Mouse (Mus musculus) kidney, postnatal 14 days (tissue): Measurements from ENCODE around the gene Slc38a3.
A peak's percentile ranks its signal among the peaks of the same experiment; 100 is the strongest.

Source experiments
- DNase-seq: peaks from one replicate; pipeline ENCODE4 v3.0.0; 2022; ENCODE audit warnings: mixed read lengths

The Slc38a3 gene

GRCm38 (mm10) chr9:107695441-107696105 is 26.2 kb upstream of the Slc38a3 start:
- DNase-seq = peak; percentile 63

- no peak for DNase-seq
These were observed 25.3 kb upstream of the Slc38a3 start for GRCm38 (mm10) chr9:107694627-107695026.

- DNase-seq = no peak
These were observed 24.2 kb upstream of the Slc38a3 start for GRCm38 (mm10) chr9:107693433-107693987.

DNA sequence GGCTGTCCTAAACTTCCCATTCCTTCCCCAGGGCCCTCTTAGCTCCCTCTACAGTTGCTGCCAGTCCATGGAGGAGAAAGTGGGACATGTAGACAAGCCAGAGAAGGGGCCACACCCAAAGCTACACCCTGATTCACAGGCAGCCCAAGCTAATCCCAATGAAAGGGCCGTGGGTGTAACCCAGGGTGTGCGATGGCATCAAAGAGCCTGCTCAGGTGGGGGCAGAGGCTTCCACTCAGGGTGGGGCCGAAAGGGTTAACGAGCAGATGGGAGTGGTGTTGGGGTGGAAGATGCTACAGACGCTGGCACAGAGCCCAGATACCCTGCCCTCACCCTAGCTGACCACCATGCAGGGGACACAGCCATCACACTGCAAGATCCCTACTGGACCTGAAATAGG is 23.5 kb upstream of the Slc38a3 start:
- no peak for DNase-seq

DNA sequence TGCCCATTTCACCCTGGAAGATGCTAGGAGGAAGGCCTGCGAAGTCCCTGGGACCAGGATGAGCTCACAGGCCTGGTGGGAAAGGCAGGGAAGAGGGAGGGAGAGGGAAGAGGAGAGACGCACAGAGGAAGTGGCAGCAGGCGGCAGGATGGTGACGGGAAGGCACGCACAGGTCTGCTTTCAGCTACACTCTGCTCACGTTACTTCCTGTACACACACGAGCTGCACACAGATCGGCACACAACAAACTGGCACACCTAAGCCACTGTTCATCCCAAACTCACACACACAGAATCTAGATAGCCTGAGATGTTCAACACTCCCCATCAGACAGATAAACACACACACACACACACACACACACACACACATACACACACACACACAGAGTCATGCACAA is 21.1 kb upstream of the Slc38a3 start:
- no peak for DNase-seq

DNA sequence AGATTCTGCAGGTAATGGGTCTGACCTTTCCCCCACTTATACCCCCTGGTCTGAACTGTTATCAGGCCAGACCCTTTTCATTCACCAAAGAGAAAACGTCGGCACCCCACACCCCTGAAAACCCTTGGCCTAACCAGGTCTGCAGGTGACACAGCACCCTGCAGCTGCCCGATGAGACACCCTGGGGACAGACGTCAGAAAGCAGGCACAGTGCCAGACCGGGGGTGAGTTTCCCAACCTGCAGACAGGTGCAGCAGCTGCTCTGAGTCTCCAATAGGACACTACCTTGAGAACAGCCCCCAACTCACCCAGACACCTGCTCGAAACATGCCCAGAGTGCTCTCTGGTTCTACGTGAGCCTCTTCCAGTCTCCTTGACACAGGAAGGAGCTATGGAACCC is 19.6 kb upstream of the Slc38a3 start:
- DNase-seq = no peak

DNA sequence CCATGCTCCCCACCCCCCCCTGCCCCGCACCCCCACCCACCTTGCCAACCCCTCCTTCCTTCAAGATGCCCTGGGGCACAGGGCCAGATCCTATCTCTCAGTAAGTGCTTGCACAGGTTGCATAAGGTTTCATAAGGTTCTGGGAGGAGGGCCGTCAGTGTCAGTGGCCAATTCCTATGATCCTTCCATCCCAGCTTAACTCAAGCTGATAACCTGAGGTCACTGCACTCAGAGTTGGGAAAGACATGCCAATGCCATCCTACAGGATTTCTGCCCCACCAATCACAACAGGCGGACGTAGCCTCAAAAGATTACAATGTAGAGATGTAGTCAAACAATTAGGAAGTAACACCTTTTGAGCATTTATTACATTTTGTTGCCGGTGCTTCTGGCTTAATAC is 19.1 kb upstream of the Slc38a3 start:
- DNase-seq = no peak

GRCm38 (mm10) chr9:107685231-107685981 is 16.1 kb upstream of the Slc38a3 start:
- peak; percentile 83 for DNase-seq

GRCm38 (mm10) chr9:107682405-107682804 is 13.1 kb upstream of the Slc38a3 start:
- DNase-seq = no peak

DNA sequence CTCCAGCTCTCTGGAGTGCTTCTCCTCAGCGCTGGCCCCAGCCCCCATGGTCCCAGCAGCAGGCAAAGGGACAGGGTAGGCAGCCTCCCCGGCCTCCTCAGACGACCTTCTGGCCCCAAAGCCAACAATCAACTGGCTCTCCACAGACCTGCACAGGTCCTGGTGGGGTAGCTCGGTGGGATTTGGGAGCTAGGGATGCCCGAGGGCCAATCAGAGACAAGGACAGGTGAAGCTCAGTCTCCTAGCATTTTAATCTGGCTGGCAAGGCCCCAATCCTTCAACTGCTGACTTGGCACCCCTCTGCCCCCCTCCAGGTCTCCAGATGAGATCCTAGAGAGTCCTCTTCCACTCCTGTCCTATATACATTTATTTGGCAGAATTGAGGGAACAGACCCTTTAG is 10.2 kb upstream of the Slc38a3 start, which contains the start of gene Gnat1:
Gene Gnat1 (minus strand): TSS at position 212 of the 400 bp plus-strand sequence.
- no peak for DNase-seq

DNA sequence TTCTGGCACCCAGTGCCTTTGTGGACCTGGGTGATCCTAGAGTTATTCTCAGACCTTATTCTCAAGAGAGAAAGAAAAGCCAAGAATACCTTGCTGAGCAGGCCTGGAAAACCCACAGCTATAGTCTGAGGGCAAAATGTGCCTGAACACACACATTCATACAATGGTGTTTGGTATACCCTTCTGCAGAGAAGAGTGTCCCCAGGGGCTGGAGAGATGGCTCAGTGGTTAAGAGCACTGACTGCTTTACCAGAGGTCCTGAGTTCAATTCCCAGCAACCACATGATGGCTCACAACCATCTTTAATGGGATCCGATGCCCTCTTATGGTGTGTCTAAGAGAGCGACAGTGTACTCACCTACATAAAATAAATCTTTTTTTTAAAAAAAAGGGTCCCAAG is 9.5 kb upstream of the Slc38a3 start:
- no peak for DNase-seq

DNA sequence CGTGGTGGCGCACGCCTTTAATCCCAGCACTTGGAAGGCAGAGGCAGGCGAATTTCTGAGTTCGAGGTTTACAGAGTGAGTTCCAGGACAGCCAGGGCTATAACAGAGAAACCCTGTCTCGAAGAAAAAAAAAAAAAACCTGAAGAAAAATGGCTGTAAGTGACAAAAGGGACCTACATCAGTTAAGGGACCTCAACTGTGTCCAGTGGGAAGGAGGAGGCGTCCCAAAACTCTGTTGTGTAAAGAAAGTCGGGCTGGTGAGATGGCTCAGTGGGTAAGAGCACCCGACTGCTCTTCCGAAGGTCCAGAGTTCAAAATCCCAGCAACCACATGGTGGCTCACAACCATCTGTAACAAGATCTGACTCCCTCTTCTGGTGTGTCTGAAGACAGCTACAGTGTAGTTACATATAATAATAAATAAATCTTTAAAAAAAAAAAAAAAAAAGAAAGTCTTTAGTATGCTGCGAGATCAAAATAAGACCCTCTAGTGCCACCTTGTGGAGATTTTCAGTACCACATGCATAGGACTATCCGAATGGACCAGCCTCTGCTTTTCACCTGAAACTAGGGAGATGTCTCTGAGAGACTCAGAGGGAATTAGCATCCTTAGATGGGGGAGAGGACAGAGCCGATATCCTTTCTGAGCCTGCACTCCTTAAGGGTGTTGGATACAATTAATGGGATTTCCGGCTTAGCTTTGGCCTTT is 8.6 kb upstream of the Slc38a3 start:
- DNase-seq = peak; percentile 87

GRCm38 (mm10) chr9:107677091-107677784 is 7.9 kb upstream of the Slc38a3 start:
- no peak for DNase-seq

GRCm38 (mm10) chr9:107676302-107676701 is 7.0 kb upstream of the Slc38a3 start:
- DNase-seq = no peak

DNA sequence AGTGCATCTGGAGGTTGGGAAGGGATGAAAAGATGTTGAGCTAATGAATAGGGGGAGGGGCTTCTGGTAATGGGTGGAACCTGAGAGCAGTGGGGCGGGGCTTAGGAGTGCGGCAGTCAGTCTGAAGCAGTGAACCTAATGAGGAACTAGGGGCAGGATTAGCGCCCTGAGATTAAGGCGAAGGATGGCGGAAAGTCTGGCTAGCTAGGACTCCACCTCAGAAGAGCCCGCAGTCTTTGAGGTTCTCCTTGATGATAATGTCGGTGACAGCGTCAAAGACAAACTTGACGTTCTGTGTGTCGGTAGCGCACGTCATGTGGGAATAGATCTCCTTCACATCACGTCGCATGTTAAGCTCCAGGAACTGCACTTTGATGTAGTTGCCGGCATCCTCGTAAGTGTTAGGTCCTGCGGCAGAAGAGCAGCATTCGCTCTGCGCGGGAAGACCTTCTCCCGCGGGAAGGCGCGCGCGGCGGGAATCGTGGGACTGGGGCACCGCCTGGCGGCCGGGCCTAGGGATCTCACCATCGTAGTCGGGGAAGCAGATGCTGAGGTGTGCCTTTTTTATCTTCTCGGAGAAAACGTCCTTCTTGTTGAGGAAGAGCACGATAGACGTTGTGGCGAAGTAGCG is 6.5 kb upstream of the Slc38a3 start:
- peak; percentile 79 for DNase-seq

DNA sequence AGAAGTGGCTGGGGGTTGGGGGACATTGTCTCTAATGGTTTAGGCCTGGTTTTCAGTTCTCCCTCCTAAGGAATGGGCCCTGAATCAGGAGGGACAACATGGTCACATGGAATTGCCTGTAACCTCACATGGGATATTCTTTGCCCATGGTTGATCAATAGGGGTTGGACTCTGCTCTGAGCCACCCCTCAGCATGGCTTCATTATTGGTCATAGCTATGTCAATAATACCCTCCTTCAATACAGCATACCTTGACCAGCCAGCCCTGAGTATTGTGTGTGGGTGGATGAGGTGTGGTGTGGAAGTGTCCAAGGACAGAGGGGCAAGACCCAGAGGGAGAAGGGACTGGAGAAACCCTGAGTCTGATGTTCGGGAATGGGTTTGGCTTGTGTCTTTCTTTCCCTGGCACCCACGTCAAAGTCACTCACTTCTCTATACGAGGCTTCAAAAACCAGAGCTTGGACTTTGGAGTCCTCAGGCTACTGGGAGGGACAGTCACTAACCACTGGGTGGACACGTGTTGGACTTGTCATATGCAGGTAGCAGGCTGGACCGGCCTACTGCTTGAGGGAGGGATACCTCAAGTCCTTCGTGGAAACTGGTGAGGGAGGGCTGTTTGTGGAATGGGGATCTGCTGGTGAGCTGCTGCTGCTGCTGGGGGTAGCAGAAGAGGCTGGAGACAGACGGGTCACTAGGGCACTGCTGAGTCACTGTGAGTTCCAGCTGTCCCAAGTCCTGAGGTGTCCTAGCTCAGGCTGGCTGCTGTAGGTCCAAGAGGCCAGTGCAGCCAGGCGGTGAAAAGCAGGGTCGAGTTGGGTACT is 5.5 kb upstream of the Slc38a3 start:
- peak; percentile 65 for DNase-seq

DNA sequence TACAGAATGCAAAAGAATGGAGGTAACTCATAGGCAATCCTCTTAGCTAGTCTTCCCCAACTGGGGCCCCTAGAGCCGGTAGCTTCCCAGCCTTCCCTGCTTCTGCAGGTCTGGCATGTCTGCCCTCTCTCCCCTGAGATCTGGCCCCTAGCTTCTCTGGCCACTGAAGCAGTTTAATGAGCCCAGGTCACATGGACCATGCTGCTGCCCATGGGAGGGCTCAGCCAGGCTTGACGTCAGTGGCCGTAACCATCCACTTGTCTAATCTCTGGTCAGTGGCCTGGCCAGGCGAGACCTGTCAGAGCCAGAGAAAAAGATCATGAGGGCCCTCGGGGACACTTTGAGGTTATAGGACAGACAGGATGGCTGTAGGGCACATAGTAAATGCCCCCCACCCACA is 929 bp upstream of the Slc38a3 start:
- peak; percentile 65 for DNase-seq

DNA sequence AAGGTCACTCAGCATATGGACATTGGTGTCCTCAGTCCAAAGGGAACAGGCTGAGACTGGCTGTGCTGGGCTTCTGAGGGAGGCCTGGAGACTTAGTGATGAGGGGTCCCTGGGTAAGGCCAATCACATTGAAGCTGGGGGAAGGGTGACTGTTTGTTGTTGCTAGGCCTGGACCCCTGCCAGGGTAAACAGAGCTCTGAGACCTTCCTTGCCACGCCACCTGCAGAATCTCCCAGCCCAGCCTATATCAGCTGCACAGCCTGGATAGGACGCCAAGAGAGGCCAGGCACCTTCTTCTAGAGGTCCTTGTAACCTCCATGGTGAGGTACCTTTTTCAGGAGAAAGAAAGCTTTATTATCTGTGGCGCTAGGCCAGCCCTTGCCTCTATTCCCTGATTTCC is 414 bp downstream of the Slc38a3 start:
- DNase-seq = no peak

DNA sequence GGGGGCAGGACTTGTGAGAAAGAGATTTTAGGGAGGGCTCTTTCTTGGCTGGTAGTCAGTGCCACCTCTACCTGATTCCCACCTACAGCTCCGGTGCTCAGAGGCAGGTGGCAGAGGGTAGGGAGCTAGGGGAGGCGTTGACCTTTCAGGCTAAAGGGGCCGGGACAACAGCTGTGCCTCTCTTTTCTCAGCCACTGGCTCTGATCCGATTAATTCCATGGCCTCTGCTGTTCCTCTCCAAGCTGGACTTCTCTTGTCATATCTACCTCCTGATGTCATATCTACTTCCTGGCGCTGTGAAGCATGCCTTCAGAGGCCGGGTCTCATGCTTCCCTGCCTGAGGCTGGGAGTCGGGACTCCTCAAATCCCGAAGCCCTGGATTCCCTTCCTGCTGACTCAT is 1.3 kb downstream of the Slc38a3 start:
- DNase-seq = no peak

GRCm38 (mm10) chr9:107667219-107667618 is 2.1 kb downstream of the Slc38a3 start:
- DNase-seq = peak; percentile 83

- no peak for DNase-seq
These were observed 2.6 kb downstream of the Slc38a3 start for GRCm38 (mm10) chr9:107666751-107667205.
